Mouse (Mus musculus) heart, postnatal 14 days (tissue): ENCODE results near the gene Bcl2. TPM values are rescaled to one million over a fixed set of nuclear protein-coding genes. Genes with fewer than 3 reads are reported as not detected.
"Not testable (repeated sequence)": the region's sequence is repeated elsewhere in the genome, so short reads cannot be mapped to it uniquely, and the experiment has no call there.

Experiments
- DNase-seq, 2 experiments: peaks; one replicate each; pipeline ENCODE4 v3.0.0; 2021 to 2022
- intact Hi-C: fragments of 180-260 bp; cut with DNase I; formaldehyde crosslinking; loops from one replicate; pipeline ENCODE4 v1.15.1; 2025
- long read RNA-seq, 2 experiments: library from polyadenylated mRNA; stranded (forward); transcript quantifications; one replicate each; pipeline ENCODE4 v2.0.0; 2021
- total RNA-seq, 2 experiments: library from RNA; stranded (reverse); gene quantifications; 2 replicates each; pipeline ENCODE4 v1.2.3; 2021

Gene Bcl2
- total RNA-seq: 1 to 10 TPM; 5.6 to 7.0 TPM
- long read RNA-seq, experiment 1, full-length matches to known transcripts: 8 of 11 reads
- long read RNA-seq, experiment 1, partial matches to known transcripts: 0 of 11 reads
- long read RNA-seq, experiment 1, other reads (novel, unspliced or antisense): 3 of 11 reads
- long read RNA-seq, experiment 2, full-length matches to known transcripts: 3 of 4 reads
- long read RNA-seq, experiment 2, partial matches to known transcripts: 0 of 4 reads
- long read RNA-seq, experiment 2, other reads (novel, unspliced or antisense): 1 of 4 reads

- DNase-seq: peak; percentile 77 to 84
- intact Hi-C loops: loop anchor here (2.0 to 5.0 kb wide), 2 partner anchors 49 to 87 kb away; no protein-coding TSS in a partner anchor
Measured at GRCm38 (mm10) chr1:106713621-106714529, at the start of gene Bcl2. Gene Bcl2, minus strand, starts transcription at chr1:106714274.

GRCm38 (mm10) chr1:106760750-106761149 lies 46.7 kb upstream of the Bcl2 start:
- intact Hi-C loops: no loop called here
- DNase-seq: no peak

- peak; percentile 97 for DNase-seq
- intact Hi-C loops: loop anchor here (2.0 to 10.0 kb wide), 3 partner anchors 37 to 765 kb away; partner anchors contain the start of genes Vps4b and Zcchc2
Measured at GRCm38 (mm10) chr1:106759572-106760435, 45.7 kb upstream of the Bcl2 start, which contains the start of gene Kdsr. Gene Kdsr, minus strand, starts transcription at chr1:106759727.

GRCm38 (mm10) chr1:106758734-106759571 lies 44.9 kb upstream of the Bcl2 start:
- intact Hi-C loops: loop anchor here (2.0 to 10.0 kb wide), 3 partner anchors 38 to 764 kb away; partner anchors contain the start of genes Vps4b and Zcchc2
- peak; percentile 17 to 33 for DNase-seq

GRCm38 (mm10) chr1:106756633-106757032 lies 42.6 kb upstream of the Bcl2 start:
- DNase-seq: no peak
- intact Hi-C loops: loop anchor here (5.0 to 10.0 kb wide), 2 partner anchors 41 to 762 kb away; partner anchors contain the start of genes Vps4b and Zcchc2

- intact Hi-C loops: loop anchor here (10.0 kb wide), 1 partner anchor 757 kb away; the partner anchor contains the start of gene Zcchc2
- no peak for DNase-seq
Measured at GRCm38 (mm10) chr1:106752013-106752412, 37.9 kb upstream of the Bcl2 start.

GRCm38 (mm10) chr1:106750656-106751055 lies 36.6 kb upstream of the Bcl2 start:
- DNase-seq: peak in 1 of 2 experiments; percentile 12
- intact Hi-C loops: loop anchor here (10.0 kb wide), 1 partner anchor 756 kb away; the partner anchor contains the start of gene Zcchc2

- no peak for DNase-seq
- intact Hi-C loops: no loop called here
Measured at GRCm38 (mm10) chr1:106748555-106749315, 34.7 kb upstream of the Bcl2 start.

- intact Hi-C loops: no loop called here
- no peak for DNase-seq
Measured at GRCm38 (mm10) chr1:106742980-106743379, 28.9 kb upstream of the Bcl2 start.

GRCm38 (mm10) chr1:106740735-106741134 lies 26.7 kb upstream of the Bcl2 start:
- intact Hi-C loops: no loop called here

GRCm38 (mm10) chr1:106739810-106740209 lies 25.7 kb upstream of the Bcl2 start:
- intact Hi-C loops: loop anchor here (5.0 kb wide), 1 partner anchor 313 kb away; no protein-coding TSS in a partner anchor
- no peak for DNase-seq

More at GRCm38 (mm10) chr1:106740735-106741134, 26.7 kb upstream of the Bcl2 start:
- no peak for DNase-seq

GRCm38 (mm10) chr1:106738092-106738491 lies 24.0 kb upstream of the Bcl2 start:
- intact Hi-C loops: loop anchor here (5.0 kb wide), 1 partner anchor 311 kb away; no protein-coding TSS in a partner anchor
- no peak for DNase-seq

GRCm38 (mm10) chr1:106736211-106736610 lies 22.1 kb upstream of the Bcl2 start:
- DNase-seq: no peak
- intact Hi-C loops: loop anchor here (5.0 kb wide), 1 partner anchor 309 kb away; no protein-coding TSS in a partner anchor

GRCm38 (mm10) chr1:106735586-106735985 lies 21.5 kb upstream of the Bcl2 start:
- intact Hi-C loops: loop anchor here (5.0 kb wide), 1 partner anchor 308 kb away; no protein-coding TSS in a partner anchor
- DNase-seq: peak; percentile 40 to 52

- intact Hi-C loops: no loop called here
- no peak for DNase-seq
Measured at GRCm38 (mm10) chr1:106722061-106722460, 8.0 kb upstream of the Bcl2 start.

GRCm38 (mm10) chr1:106717736-106718135 lies 3.7 kb upstream of the Bcl2 start:
- DNase-seq: not testable (repeated sequence)
- intact Hi-C loops: loop anchor here (1.0 to 5.0 kb wide), 3 partner anchors 100 to 293 kb away; no protein-coding TSS in a partner anchor

GRCm38 (mm10) chr1:106717071-106717601 lies 3.1 kb upstream of the Bcl2 start:
- DNase-seq: peak; percentile 79 to 86
- intact Hi-C loops: loop anchor here (1.0 to 5.0 kb wide), 3 partner anchors 100 to 292 kb away; no protein-coding TSS in a partner anchor
